Mouse (Mus musculus) embryonic facial prominence, embryonic 13.5 days (tissue): ENCODE results near the gene Gm17509. TPM values are rescaled to one million over a fixed set of nuclear protein-coding genes. Genes with fewer than 3 reads are reported as not detected.
"Not testable (repeated sequence)": the region's sequence is repeated elsewhere in the genome, so short reads cannot be mapped to it uniquely, and the experiment has no call there.

Experiments
- ATAC-seq: fragments of 200-750 bp; cut with Nextera tagmentation; 2 replicates; pipeline ENCODE4 v1.8.0; 2017; ENCODE audit warnings: low read depth; ENCODE audit not compliant: insufficient number of reproducible peaks, insufficient read depth, low FRiP score, low TSS enrichment
- H3K27ac ChIP-seq: fragments of 300-500 bp; sonication (generic); 2 replicates; pipeline ENCODE4 v1.5.1; 2015; ENCODE audit warnings: moderate library complexity, mild to moderate bottlenecking, inconsistent platforms
- H3K27me3 ChIP-seq: fragments of 300-500 bp; sonication (generic); 2 replicates; pipeline ENCODE4 v1.6.1; 2015; ENCODE audit warnings: mild to moderate bottlenecking, inconsistent platforms
- H3K36me3 ChIP-seq: fragments of 300-500 bp; sonication (generic); 2 replicates; pipeline ENCODE4 v1.6.1; 2015; ENCODE audit warnings: mild to moderate bottlenecking, inconsistent platforms
- H3K4me1 ChIP-seq: fragments of 300-500 bp; sonication (generic); 2 replicates; pipeline ENCODE4 v1.6.1; 2015; ENCODE audit warnings: inconsistent platforms
- H3K4me2 ChIP-seq: fragments of 300-500 bp; sonication (generic); 2 replicates; pipeline ENCODE4 v1.6.1; 2015; ENCODE audit warnings: moderate library complexity, mild to moderate bottlenecking, inconsistent platforms
- H3K4me3 ChIP-seq: fragments of 300-500 bp; sonication (generic); 2 replicates; pipeline ENCODE4 v1.5.1; 2015; ENCODE audit warnings: mild to moderate bottlenecking, inconsistent platforms
- H3K9ac ChIP-seq: fragments of 300-500 bp; sonication (generic); 2 replicates; pipeline ENCODE4 v1.6.1; 2015; ENCODE audit warnings: mild to moderate bottlenecking, inconsistent platforms
- H3K9me3 ChIP-seq: fragments of 300-500 bp; sonication (generic); 2 replicates; pipeline ENCODE4 v1.6.1; 2016; ENCODE audit warnings: inconsistent platforms
- WGBS: fragments of 180-500 bp; shearing (Covaris S2); methylation state at CpG from one replicate; pipeline ENCODE4 v1.1.7; 2015; ENCODE audit warnings: mixed read lengths; 5-methylcytosine and 5-hydroxymethylcytosine counted together
- polyA plus RNA-seq: library from polyadenylated mRNA; unstranded; fragments of >200 nt; fragmentation: Nextera tagmentation; extraction: Ambion mirVana; gene quantifications from 2 replicates; pipeline ENCODE4 v1.2.1, GENCODE M21; 2015

Gm17509 gene
- polyA plus RNA-seq, 1 experiment from 2014 or later, result 0.37 TPM

DNA sequence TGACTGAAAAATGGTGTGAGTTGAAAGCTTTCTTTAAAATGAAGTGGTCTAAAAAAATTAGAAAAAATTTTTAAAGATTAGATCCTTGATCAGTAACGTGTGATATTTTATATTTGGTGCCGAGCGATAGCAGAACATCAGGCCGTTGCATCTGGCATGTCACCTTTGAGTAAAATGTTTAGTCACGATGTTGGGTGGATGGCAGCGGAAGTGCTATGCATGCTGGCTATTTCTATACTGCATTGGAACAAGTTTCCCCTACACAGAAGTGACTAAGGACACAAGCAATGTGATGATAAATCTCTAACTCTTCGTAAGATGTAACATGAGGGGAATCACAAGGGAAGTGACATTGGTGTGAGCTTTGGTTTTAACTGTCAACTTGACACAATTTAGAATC, 16.2 kb downstream of the Gm17509 start:
- ATAC-seq, result no peak
- H3K27me3 ChIP-seq, result no peaks in the 10 kb centered on the region
- H3K9me3 ChIP-seq, result no peaks in the 10 kb centered on the region
- H3K9ac ChIP-seq, result no peak overlapping the region
- peaks cover 14% of the 10 kb centered on the region; the same call in 1 of the 2 replicates for H3K4me1 ChIP-seq
- WGBS, result 93% methylated on average over 7 of the region's 7 CpGs
- H3K27ac ChIP-seq, result no peak overlapping the region
- H3K36me3 ChIP-seq, result no peaks in the 10 kb centered on the region
- H3K4me3 ChIP-seq, result no peak overlapping the region
- H3K4me2 ChIP-seq, result no peak overlapping the region

DNA sequence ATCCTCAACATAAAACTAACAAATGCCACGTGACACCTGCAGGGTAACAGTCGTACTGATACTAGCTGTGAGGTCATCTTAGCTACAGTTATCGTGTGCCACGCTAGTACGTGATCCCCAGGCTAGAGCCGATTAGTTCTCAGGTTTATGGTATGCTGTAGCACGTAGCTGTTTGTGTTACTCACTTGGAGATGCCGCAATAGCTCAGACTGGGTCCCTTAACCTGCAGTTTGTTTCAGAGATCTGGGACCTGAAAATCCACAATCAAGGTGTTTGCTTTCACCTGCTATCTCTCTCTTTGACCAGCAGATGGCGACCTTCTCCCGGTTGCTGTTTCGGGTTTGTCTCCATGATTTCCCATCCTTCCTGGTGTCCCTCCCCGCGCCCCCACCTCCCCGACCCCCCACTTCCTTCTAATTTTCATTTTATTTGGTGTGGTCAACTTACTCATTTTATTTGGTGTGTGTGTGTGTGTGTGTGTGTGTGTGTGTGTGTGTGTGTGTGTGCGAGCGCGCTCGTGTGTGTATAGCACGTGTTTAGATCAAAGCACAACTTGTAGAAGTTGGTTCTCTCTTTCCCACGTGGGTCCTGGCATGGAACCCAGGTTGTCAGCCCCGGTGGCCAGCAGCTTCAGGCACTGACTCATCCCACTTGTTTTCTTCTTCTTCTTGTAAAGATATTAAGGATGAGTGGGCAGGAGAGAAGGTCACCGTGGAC, 18.0 kb downstream of the Gm17509 start:
- Histone ChIP-seq H3K4me2 (no peak overlapping the region; the same call in 1 of the 2 replicates), H3K36me3 (no peaks in the 10 kb centered on the region), H3K9ac (no peak overlapping the region), H3K27ac (no peak overlapping the region), H3K27me3 (no peaks in the 10 kb centered on the region), H3K4me1 (no peaks in the 10 kb centered on the region; the same call in 1 of the 2 replicates), H3K4me3 (no peak overlapping the region), H3K9me3 (no peaks in the 10 kb centered on the region)
- no peak for ATAC-seq
- WGBS, result 45% methylated on average over 21 of the region's 22 CpGs

DNA sequence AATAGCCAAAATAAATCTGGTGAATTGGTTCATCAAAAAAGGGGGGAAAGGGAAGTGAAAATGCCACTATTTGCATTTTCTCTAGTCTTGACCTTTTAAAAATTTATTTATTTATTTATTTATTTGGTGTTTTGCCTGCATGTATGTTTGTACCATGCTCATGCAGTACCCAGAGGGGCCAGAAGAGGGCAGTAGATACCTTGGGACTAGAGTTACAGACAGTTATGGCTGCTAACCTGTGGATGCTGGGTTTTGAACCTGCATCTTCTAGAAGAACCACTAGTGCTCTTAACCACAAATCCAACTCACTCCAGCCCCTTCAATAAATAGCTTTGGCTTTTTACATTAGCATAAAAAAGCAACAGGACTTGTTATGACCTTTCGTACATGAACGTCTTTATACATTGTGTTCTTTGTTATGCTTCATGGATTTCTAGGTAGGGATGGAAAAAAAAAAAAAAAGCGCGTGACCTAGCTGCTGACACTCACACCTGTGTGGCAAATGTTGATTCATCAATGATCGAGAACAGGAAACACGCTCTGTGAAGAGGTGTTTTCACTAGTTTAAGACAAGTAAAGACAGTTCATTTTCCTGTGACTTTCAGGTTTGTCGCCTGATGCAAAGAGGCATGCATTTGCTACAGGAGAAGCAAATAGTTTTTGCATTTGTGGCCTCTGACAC, 22.3 kb downstream of the Gm17509 start:
- no peak overlapping the region for H3K4me3 ChIP-seq
- no peaks in the 10 kb centered on the region for H3K27me3 ChIP-seq
- no peaks in the 10 kb centered on the region for H3K36me3 ChIP-seq
- 88% methylated on average over 7 of the region's 7 CpGs for WGBS
- no peaks in the 10 kb centered on the region for H3K9me3 ChIP-seq
- H3K4me1 ChIP-seq, result no peaks in the 10 kb centered on the region
- no peak for ATAC-seq
- no peak overlapping the region for H3K4me2 ChIP-seq
- H3K9ac ChIP-seq, result no peak overlapping the region
- H3K27ac ChIP-seq, result no peak overlapping the region

DNA sequence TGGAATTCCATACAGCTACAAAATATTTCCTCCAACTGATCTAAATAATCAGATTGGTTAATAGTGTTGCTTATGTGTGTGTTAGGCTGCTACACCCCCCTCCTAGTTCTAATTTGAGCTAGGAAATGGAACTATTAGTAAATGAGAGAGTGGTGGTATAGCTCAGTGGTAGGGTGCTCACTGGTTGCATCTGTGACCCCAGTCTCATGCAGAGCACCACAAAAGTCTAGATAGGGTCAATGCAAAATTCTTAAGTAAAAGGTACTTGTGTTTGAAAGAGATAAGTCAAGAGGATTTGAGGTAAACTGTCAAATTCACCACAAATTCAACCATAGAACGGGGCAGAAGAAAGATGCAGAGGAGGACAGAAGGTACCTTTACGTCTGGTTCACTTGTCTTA, 23.2 kb downstream of the Gm17509 start:
- Histone ChIP-seq H3K4me2 (no peak overlapping the region), H3K36me3 (no peaks in the 10 kb centered on the region), H3K27me3 (no peaks in the 10 kb centered on the region), H3K4me3 (no peak overlapping the region), H3K9me3 (no peaks in the 10 kb centered on the region), H3K27ac (no peak overlapping the region), H3K4me1 (no peaks in the 10 kb centered on the region), H3K9ac (no peak overlapping the region)
- 95% methylated on average over 2 of the region's 2 CpGs for WGBS
- no peak for ATAC-seq

DNA sequence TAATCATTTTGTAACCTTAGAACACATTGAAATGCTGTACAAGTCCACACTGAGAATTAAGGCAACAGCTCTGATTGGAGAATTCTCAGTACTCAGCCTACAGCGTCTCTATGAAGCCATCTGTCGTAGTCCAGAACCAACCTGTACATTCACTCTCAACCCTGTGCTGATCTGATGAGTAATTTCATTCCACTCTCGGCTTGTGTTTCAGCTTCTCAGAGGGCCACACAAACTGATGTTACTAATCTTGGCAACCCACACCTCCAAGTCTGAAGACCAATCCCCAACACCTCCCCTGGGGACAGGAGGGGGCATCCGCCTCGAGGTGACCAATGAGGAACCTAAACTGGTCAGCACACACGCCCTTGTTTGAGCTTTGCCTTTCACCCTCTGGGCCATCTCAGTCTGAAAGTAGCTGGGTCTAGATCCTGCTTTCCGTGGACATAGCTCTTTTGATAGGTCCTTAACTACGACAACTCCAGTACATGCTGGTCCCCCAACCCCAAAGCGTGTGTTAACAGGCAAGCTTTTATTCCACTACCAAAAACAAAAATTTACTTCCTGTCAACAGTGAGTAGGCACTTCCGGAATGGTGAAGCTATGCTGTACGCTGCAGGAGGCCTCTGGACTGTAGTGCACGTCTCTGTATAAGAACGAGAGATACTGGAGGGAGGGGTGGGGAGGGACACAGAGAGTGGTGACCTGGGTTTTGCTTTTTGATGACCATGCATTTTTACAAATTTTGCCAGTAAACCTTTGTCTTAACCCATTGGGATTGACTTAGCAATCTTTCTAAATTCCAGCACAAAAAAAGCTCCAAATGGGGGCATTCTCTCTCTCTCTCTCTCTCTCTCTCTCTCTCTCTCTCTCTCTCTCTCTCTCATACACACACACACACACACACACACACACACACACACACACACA, 25.0 kb downstream of the Gm17509 start:
- no peak for ATAC-seq
- no peak overlapping the region for H3K4me3 ChIP-seq
- H3K27me3 ChIP-seq, result no peaks in the 10 kb centered on the region
- H3K9ac ChIP-seq, result no peak overlapping the region
- H3K4me1 ChIP-seq, result no peaks in the 10 kb centered on the region
- no peak overlapping the region for H3K4me2 ChIP-seq
- 81% methylated on average over 13 of the region's 13 CpGs for WGBS
- H3K9me3 ChIP-seq, result no peaks in the 10 kb centered on the region
- no peaks in the 10 kb centered on the region for H3K36me3 ChIP-seq
- no peak overlapping the region for H3K27ac ChIP-seq

DNA sequence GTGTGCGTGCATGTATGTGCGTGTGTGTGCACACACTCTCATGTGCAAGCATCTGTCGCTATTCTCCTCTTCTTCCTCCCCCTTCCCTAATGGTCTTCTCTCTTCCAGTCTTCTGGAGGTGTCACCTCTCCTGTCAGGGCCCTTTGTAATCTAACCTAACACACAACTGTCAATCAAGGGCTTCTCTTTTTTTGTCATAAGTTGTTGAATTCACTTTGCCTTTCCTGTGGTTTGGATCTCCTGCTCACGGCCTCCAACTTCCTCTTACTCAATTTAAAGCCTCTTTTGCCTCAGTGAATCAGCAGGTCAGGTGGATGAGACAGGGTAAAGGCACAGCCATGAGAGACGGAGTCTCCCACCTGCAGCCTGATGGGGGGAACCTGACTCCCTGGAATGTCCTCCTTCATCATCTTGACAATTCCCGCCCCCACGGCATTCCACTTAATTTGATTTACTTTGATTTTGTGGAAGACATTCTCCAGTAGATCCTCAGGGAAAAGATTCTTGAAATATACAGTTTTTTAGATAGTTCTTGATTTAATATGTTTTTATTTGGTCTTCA, 27.4 kb downstream of the Gm17509 start:
- Histone ChIP-seq H3K36me3 (no peaks in the 10 kb centered on the region), H3K4me1 (no peaks in the 10 kb centered on the region), H3K27ac (no peak overlapping the region), H3K9ac (no peak overlapping the region), H3K4me3 (no peak overlapping the region), H3K27me3 (no peaks in the 10 kb centered on the region), H3K9me3 (no peaks in the 10 kb centered on the region), H3K4me2 (no peak overlapping the region)
- 55% methylated on average over 7 of the region's 7 CpGs for WGBS
- no peak for ATAC-seq

DNA sequence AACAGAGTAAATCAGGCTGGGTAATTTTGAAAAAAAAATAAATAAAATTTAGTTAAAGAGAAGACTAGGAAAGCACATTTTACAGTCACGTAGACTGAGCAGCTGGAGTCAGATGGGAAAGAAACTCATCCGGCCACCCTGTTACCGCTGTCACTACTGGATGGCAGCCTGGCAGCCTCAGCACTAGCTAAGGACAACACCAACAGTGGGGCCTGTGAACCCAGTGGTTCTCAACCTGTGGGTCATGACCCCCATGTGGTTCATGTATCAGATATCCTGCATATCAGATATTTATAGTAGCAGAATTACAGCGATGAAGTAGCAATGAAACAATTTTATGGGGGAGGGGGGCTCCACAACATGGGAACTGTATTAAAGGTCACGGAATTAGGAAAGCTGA, 28.7 kb downstream of the Gm17509 start:
- no peaks in the 10 kb centered on the region for H3K36me3 ChIP-seq
- no peaks in the 10 kb centered on the region for H3K4me1 ChIP-seq
- no peaks in the 10 kb centered on the region for H3K9me3 ChIP-seq
- no peak overlapping the region for H3K27ac ChIP-seq
- no peak overlapping the region for H3K4me2 ChIP-seq
- H3K9ac ChIP-seq, result no peak overlapping the region
- ATAC-seq, result no peak
- H3K27me3 ChIP-seq, result no peaks in the 10 kb centered on the region
- WGBS, result 79% methylated on average over 5 of the region's 5 CpGs
- H3K4me3 ChIP-seq, result no peak overlapping the region

DNA sequence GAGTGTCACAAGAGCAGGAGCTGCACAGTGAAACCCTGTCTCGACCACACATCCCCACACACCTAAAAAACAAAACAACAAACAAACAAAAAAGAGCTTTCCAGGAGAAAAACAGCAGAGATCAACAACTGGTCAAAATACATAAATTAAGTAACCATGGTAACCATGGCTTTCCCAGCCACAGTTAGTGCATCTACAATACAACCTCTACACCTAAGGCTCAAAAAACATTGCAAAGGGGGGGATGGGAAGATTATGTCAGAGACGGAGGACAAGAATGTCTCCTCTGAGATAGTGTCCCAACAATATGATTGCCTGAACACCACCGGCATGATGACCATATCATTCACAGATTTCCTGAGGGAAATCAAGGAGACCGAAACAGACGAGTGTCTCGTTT, 35.5 kb downstream of the Gm17509 start:
- Histone ChIP-seq H3K9me3 (no peaks in the 10 kb centered on the region), H3K9ac (no peak overlapping the region), H3K4me3 (no peak overlapping the region), H3K27me3 (no peaks in the 10 kb centered on the region), H3K27ac (no peak overlapping the region), H3K4me2 (no peak overlapping the region), H3K36me3 (no peaks in the 10 kb centered on the region), H3K4me1 (no peaks in the 10 kb centered on the region)
- WGBS, result 78% methylated on average over 6 of the region's 6 CpGs
- no peak for ATAC-seq

DNA sequence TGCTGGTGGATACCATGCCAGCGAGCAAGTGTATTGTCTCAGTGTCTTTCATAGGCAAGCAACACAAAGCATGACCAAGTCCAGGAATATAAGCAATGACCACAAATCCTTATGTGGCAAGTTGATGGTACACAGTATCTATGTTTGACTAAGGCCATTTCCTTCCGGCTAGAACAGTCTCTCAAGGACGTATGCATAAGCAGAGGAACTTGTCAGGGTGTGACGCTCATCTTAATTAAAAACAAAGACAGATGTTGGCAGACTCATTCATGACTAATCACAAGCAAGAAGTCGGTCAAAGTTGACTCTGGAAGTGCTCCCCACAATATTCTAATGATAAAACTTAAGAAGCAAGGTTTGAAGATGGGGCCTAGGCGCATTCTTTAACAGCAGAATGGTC, 37.6 kb downstream of the Gm17509 start:
- H3K4me2 ChIP-seq, result no peak overlapping the region
- no peaks in the 10 kb centered on the region for H3K9me3 ChIP-seq
- H3K4me1 ChIP-seq, result no peaks in the 10 kb centered on the region
- no peaks in the 10 kb centered on the region for H3K27me3 ChIP-seq
- no peak overlapping the region for H3K9ac ChIP-seq
- ATAC-seq, result no peak
- no peak overlapping the region for H3K27ac ChIP-seq
- no peaks in the 10 kb centered on the region for H3K36me3 ChIP-seq
- H3K4me3 ChIP-seq, result no peak overlapping the region
- WGBS, result 72% methylated on average over 6 of the region's 6 CpGs

DNA sequence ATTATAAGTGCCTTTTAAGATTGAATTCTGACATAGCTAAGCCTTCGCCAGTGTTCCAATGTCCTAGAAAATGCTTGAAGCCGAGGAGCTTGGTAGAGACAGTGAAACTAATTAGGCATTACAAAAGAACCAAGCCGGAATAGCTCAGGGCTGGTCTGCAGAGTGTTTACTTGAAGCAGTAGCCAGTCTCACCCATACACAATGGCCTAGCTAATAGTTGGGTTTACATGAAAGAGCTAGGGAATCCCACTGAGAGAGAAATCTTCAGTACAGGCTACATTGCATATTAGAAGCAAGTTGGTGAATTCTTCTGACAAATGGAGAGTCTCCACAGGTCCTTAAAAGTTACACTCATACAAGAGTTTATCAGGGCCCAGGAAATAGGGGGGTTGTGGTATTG, 40.0 kb downstream of the Gm17509 start:
- ATAC-seq, result not testable (repeated sequence)
- 73% methylated on average over 3 of the region's 3 CpGs for WGBS

More for the DNA sequence above, 40.0 kb downstream of the Gm17509 start:
- not testable (repeated sequence) for H3K4me1 ChIP-seq, H3K4me3 ChIP-seq, H3K9ac ChIP-seq, H3K27me3 ChIP-seq, H3K9me3 ChIP-seq, H3K4me2 ChIP-seq, H3K36me3 ChIP-seq, H3K27ac ChIP-seq
